Mouse (Mus musculus) lung, adult 2 months (tissue): ENCODE measurements around the gene Eid2.

Experiments
- CTCF ChIP-seq: fragments of 200-500 bp; IDR thresholded peaks from 2 replicates; pipeline ENCODE4 v1.5.1; 2011; ENCODE audit warnings: mild to moderate bottlenecking, low read length, control low read depth; ENCODE audit not compliant: insufficient read depth
- POLR2A ChIP-seq: fragments of 200-500 bp; IDR thresholded peaks from 2 replicates; pipeline ENCODE4 v1.6.1; 2011; ENCODE audit warnings: low read depth, mild to moderate bottlenecking, control low read depth, low read length, borderline replicate concordance; ENCODE audit errors: extremely low read depth

GRCm38 (mm10) chr7:28263786-28264185 lies 3.9 kb upstream of the Eid2 start:
- TF ChIP-seq CTCF, result no peak
- TF ChIP-seq POLR2A, result no peak
